Mouse (Mus musculus): ENCODE data around the gene Prdm1. TPM values are rescaled to one million over a fixed set of nuclear protein-coding genes. Genes with fewer than 3 reads are reported as not detected.

Prdm1 gene
- polyA plus RNA-seq, 1 experiment from 2014 or later: 2.0 TPM

DNA sequence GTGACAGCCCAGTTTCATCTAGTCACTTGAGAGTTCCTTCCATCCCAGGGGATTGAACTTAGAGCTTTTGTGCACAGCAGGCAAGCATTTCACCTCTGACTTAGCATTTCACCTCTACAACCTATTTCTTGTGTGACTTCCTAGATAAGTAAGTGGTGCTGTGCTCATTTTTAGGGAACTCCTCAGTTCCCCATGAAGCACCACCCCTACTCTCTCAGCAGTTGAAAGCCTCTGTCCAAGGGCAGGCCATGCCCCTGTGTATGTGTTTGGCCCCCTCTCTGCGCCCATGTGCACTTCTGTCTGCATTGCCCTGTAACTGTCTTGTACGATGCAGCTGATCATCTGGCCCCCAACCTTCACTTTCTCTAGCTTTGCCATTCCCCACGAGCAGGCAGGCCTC is 128.2 kb downstream of the Prdm1 start:
- Histone ChIP-seq H3K9me3 (ENCODE audit: control insufficient read depth, low read length) (no peaks in the 10 kb centered on the region), H3K36me3 (ENCODE audit: control insufficient read depth, insufficient read depth, low read length) (no peaks in the 10 kb centered on the region), H3K9ac (ENCODE audit: low read depth, low read length) (no peak overlapping the region), H3K4me2 (replicated peaks; ENCODE audit: low read depth, low read length) (no peak overlapping the region), H3K27ac (ENCODE audit: low read depth, low read length) (no peak overlapping the region), H3K4me1 (ENCODE audit: control insufficient read depth, insufficient read depth, low read length) (no peaks in the 10 kb centered on the region), H3K27me3 (ENCODE audit: control insufficient read depth, insufficient read depth, low read length) (no peaks in the 10 kb centered on the region), H3K4me3 (ENCODE audit: low read length) (no peak overlapping the region)
- 61% methylated on average over 3 of the region's 3 CpGs for WGBS
- no peak for ATAC-seq (ENCODE audit: low FRiP score, low TSS enrichment)

DNA sequence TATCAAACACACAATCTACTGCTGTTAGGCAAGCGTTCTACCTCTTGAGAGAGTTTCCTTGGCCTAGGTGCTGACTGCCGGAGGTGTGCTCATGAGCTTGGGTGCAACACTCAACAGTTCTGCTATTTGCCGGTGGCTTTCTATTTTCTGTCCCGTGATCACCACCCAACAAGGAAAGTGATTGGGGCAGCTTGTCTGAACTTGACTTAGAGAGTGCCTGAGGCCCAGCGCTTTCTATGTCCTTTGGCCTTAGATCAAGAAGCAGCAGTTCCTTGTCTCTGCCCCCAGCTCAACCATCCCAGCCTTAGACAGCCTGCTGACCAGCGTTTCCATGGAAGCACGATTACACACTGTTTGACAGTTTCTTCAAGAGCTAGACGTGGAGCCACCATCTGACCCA is 135.4 kb downstream of the Prdm1 start:
- Histone ChIP-seq H3K4me1 (ENCODE audit: control insufficient read depth, insufficient read depth, low read length) (no peaks in the 10 kb centered on the region), H3K27me3 (ENCODE audit: control insufficient read depth, insufficient read depth, low read length) (no peaks in the 10 kb centered on the region), H3K4me3 (ENCODE audit: low read length) (no peak overlapping the region), H3K9ac (ENCODE audit: low read depth, low read length) (no peak overlapping the region), H3K27ac (ENCODE audit: low read depth, low read length) (no peak overlapping the region), H3K36me3 (ENCODE audit: control insufficient read depth, insufficient read depth, low read length) (no peaks in the 10 kb centered on the region), H3K4me2 (replicated peaks; ENCODE audit: low read depth, low read length) (no peak overlapping the region), H3K9me3 (ENCODE audit: control insufficient read depth, low read length) (no peaks in the 10 kb centered on the region)
- no peak for ATAC-seq (ENCODE audit: low FRiP score, low TSS enrichment)
- 88% methylated on average over 8 of the region's 8 CpGs for WGBS

DNA sequence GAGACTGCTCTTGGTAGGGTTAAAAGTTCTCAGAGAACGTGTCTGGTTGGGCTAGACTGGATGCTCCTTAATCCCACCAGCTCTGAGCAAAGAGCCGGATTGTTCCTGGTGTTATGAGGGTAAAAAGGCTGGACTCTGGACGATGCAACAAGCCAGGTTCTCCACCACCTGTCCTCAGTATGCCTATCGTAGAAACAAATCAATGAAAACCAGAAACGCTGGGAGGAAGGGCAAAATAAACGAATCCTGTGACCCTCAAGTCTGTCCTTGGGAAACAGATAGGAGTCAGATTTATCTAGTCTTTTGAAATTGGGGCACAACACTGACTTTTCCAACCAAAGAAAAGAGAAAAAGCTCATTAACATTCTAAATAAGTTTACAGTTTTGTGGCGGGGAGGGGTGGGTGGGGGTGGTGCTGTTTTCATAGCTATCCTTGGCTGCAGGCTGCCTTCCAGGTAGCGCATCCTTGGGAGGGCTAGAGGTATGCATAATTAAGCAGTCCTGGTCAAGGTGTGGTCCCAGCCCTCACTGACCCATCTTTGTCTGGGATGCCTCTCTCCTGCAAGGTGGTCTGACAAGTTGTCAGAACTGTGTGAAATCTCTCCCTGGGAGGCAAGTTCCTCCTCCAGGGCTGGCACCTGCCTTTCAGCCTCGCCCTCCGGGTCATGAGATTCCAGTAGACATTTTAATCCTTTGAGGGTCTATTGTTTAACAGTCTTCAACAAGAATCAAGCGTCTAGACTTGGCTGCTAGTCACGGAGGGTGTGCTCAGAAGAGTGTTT is 136.6 kb downstream of the Prdm1 start:
- WGBS: 54% methylated on average over 12 of the region's 12 CpGs
- H3K9me3 ChIP-seq (ENCODE audit: control insufficient read depth, low read length): no peaks in the 10 kb centered on the region
- no peaks in the 10 kb centered on the region for H3K4me1 ChIP-seq (ENCODE audit: control insufficient read depth, insufficient read depth, low read length)
- no peak overlapping the region for H3K4me2 ChIP-seq (replicated peaks; ENCODE audit: low read depth, low read length)
- no peaks in the 10 kb centered on the region for H3K36me3 ChIP-seq (ENCODE audit: control insufficient read depth, insufficient read depth, low read length)
- no peak overlapping the region for H3K9ac ChIP-seq (ENCODE audit: low read depth, low read length)
- H3K27ac ChIP-seq (ENCODE audit: low read depth, low read length): no peak overlapping the region
- H3K4me3 ChIP-seq (ENCODE audit: low read length): no peak overlapping the region
- no peak for ATAC-seq (ENCODE audit: low FRiP score, low TSS enrichment)
- H3K27me3 ChIP-seq (ENCODE audit: control insufficient read depth, insufficient read depth, low read length): no peaks in the 10 kb centered on the region

DNA sequence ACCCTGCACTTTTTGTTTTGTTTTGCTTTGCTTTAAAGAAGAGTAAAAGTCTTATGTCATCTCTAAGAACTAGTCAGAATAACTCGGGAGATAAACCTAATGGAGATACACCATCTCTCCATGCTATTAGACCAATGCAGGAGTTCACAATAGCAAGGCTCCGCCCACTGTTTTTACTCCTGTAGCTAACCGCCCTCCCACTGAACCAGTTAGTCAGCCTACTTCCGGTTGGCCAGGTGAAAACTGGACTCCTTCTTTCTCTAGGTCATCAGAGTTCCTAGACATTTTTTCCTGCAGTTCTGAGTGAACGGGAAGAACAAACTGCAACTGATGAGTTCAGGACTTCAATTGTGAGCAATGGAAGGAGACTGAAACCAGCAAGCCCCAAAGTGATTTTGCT is 138.0 kb downstream of the Prdm1 start:
- no peak overlapping the region for H3K9ac ChIP-seq (ENCODE audit: low read depth, low read length)
- H3K4me1 ChIP-seq (ENCODE audit: control insufficient read depth, insufficient read depth, low read length): no peaks in the 10 kb centered on the region
- ATAC-seq (ENCODE audit: low FRiP score, low TSS enrichment): no peak
- H3K4me2 ChIP-seq (replicated peaks; ENCODE audit: low read depth, low read length): no peak overlapping the region
- no peak overlapping the region for H3K27ac ChIP-seq (ENCODE audit: low read depth, low read length)
- whole genome bisulfite sequencing: 81% methylated on average over 5 of the region's 5 CpGs
- H3K27me3 ChIP-seq (ENCODE audit: control insufficient read depth, insufficient read depth, low read length): no peaks in the 10 kb centered on the region
- H3K36me3 ChIP-seq (ENCODE audit: control insufficient read depth, insufficient read depth, low read length): no peaks in the 10 kb centered on the region
- no peaks in the 10 kb centered on the region for H3K9me3 ChIP-seq (ENCODE audit: control insufficient read depth, low read length)
- H3K4me3 ChIP-seq (ENCODE audit: low read length): no peak overlapping the region

DNA sequence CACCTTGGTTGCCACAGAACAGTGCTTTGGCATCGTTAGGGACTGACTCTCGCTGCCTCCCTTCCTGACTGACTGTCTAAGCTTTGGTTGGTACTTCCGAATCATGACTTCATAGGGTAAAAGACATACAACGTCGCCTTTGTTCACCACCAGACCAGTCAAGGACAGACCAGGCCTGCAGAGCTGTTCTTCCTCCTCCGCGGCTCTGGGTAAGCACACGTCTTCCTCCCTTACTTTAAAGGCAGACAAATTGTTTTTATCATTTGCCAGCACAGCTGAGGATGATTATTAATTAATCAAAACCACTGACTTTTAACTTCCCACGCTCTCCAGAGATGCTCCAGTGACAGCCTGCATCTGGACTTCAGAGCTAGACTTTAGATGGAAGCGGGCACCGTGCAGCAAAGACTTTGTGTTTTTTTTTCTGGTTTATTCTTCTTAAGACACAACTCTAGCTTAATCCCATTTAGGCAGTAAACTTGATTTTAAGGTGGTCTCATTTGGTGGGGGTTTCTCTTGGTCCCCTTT is 139.5 kb downstream of the Prdm1 start:
- ATAC-seq (ENCODE audit: low FRiP score, low TSS enrichment): no peak
- 75% methylated on average over 11 of the region's 11 CpGs for WGBS
- Histone ChIP-seq H3K4me3 (ENCODE audit: low read length) (no peak overlapping the region), H3K27me3 (ENCODE audit: control insufficient read depth, insufficient read depth, low read length) (no peaks in the 10 kb centered on the region), H3K9me3 (ENCODE audit: control insufficient read depth, low read length) (no peaks in the 10 kb centered on the region), H3K4me1 (ENCODE audit: control insufficient read depth, insufficient read depth, low read length) (no peaks in the 10 kb centered on the region), H3K36me3 (ENCODE audit: control insufficient read depth, insufficient read depth, low read length) (no peaks in the 10 kb centered on the region), H3K9ac (ENCODE audit: low read depth, low read length) (no peak overlapping the region), H3K4me2 (replicated peaks; ENCODE audit: low read depth, low read length) (no peak overlapping the region), H3K27ac (ENCODE audit: low read depth, low read length) (no peak overlapping the region)

Data from kidney, embryonic 14.5 days (tissue).